Mouse (Mus musculus): ENCODE measurements around the gene Atad1. TPM values are rescaled to one million over a fixed set of nuclear protein-coding genes. Genes with fewer than 3 reads are reported as not detected.
A peak's percentile ranks its signal among the peaks of the same experiment; 100 is the strongest.

The Atad1 gene
- polyA plus RNA-seq, 1 experiment = 10.4 TPM

DNA sequence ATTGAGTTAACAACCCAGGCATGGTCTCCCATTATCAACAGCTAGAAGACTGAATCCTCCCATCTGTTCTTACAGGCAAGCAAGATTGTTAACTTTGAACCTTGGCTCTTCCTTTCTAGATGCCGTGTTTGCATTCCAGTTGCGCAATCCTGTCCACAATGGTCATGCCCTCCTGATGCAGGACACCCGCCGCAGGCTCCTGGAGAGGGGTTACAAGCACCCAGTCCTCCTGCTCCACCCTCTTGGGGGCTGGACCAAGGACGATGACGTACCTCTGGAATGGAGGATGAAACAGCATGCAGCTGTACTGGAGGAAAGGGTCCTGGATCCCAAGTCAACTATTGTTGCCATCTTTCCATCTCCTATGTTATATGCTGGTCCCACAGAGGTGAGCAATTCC lies 76.7 kb downstream of the Atad1 start:
- Histone ChIP-seq H3K79me2 (ENCODE audit: control insufficient read depth, insufficient read depth) (no peaks in the 10 kb centered on the region), H3ac (ENCODE audit: control insufficient read depth, insufficient read length, low read depth) (no peak overlapping the region), H3K4me3 (ENCODE audit: insufficient read depth, poor library complexity, severe bottlenecking) (no peak overlapping the region), H3K27me3 (ENCODE audit: control insufficient read depth, insufficient read depth, insufficient read length) (no peaks in the 10 kb centered on the region), H3K36me3 (ENCODE audit: control insufficient read depth, insufficient read depth) (no peaks in the 10 kb centered on the region), H3K79me3 (ENCODE audit: low read depth) (no peaks in the 10 kb centered on the region)
- TF ChIP-seq MYOG (IDR thresholded peaks at IDR 0.05; ENCODE audit: control insufficient read depth, extremely low read depth, insufficient read length) = no peak
- no peak for TF ChIP-seq FOSL1 (IDR thresholded peaks at IDR 0.05; ENCODE audit: insufficient read depth, low read length, poor library complexity, severe bottlenecking)
- TF ChIP-seq CTCF (IDR thresholded peaks at IDR 0.05; ENCODE audit: control insufficient read depth, insufficient read depth, insufficient read length) = no peak
- no peak for TF ChIP-seq MAX (IDR thresholded peaks at IDR 0.05)
- no peak for TF ChIP-seq MYOD1 (IDR thresholded peaks at IDR 0.05; ENCODE audit: control insufficient read depth, insufficient read length, low read depth)
- TF ChIP-seq CEBPB (IDR thresholded peaks at IDR 0.05; ENCODE audit: low read depth) = peak; percentile 56
- no peak for TF ChIP-seq USF1 (IDR thresholded peaks at IDR 0.05; ENCODE audit: low read depth)

DNA sequence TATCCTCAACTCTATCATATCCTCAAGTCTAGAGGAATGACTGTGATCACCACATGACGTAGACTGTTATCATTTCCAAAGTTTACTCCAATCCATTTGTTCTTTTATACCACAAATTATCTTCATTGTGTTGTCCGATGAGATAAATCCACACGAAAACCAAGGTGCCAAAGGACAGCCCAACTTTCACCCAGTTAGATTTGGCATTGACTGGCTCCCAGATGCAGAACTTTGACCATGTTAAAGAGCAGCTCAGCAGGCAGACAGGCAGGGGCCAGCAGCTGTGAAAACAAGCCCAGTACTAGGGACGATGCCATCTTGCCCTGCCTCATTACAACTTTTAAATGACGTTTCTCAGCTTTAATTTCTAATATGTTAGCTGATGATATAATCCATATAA lies 80.2 kb downstream of the Atad1 start:
- H3K79me3 ChIP-seq (ENCODE audit: low read depth) = no peaks in the 10 kb centered on the region
- TF ChIP-seq MYOG (IDR thresholded peaks at IDR 0.05; ENCODE audit: control insufficient read depth, extremely low read depth, insufficient read length) (no peak), CEBPB (IDR thresholded peaks at IDR 0.05; ENCODE audit: low read depth) (no peak), USF1 (IDR thresholded peaks at IDR 0.05; ENCODE audit: low read depth) (no peak), MAX (IDR thresholded peaks at IDR 0.05) (no peak), MYOD1 (IDR thresholded peaks at IDR 0.05; ENCODE audit: control insufficient read depth, insufficient read length, low read depth) (no peak), CTCF (IDR thresholded peaks at IDR 0.05; ENCODE audit: control insufficient read depth, insufficient read depth, insufficient read length) (no peak), FOSL1 (IDR thresholded peaks at IDR 0.05; ENCODE audit: insufficient read depth, low read length, poor library complexity, severe bottlenecking) (no peak)
- no peaks in the 10 kb centered on the region for H3K36me3 ChIP-seq (ENCODE audit: control insufficient read depth, insufficient read depth)
- H3K4me3 ChIP-seq (ENCODE audit: insufficient read depth, poor library complexity, severe bottlenecking) = no peak overlapping the region
- no peaks in the 10 kb centered on the region for H3K79me2 ChIP-seq (ENCODE audit: control insufficient read depth, insufficient read depth)
- no peak overlapping the region for H3ac ChIP-seq (ENCODE audit: control insufficient read depth, insufficient read length, low read depth)
- no peaks in the 10 kb centered on the region for H3K27me3 ChIP-seq (ENCODE audit: control insufficient read depth, insufficient read depth, insufficient read length)

GRCm38 (mm10) chr19:32653630-32654362 lies 85.8 kb downstream of the Atad1 start:
- no peak overlapping the region for H3ac ChIP-seq (ENCODE audit: control insufficient read depth, insufficient read length, low read depth)
- H3K79me2 ChIP-seq (ENCODE audit: control insufficient read depth, insufficient read depth) = no peaks in the 10 kb centered on the region
- H3K79me3 ChIP-seq (ENCODE audit: low read depth) = no peaks in the 10 kb centered on the region
- no peaks in the 10 kb centered on the region for H3K27me3 ChIP-seq (ENCODE audit: control insufficient read depth, insufficient read depth, insufficient read length)
- no peak overlapping the region for H3K4me3 ChIP-seq (ENCODE audit: insufficient read depth, poor library complexity, severe bottlenecking)
- TF ChIP-seq CTCF (IDR thresholded peaks at IDR 0.05; ENCODE audit: control insufficient read depth, insufficient read depth, insufficient read length) = no peak
- TF ChIP-seq MYOD1 (IDR thresholded peaks at IDR 0.05; ENCODE audit: control insufficient read depth, insufficient read length, low read depth) = no peak
- TF ChIP-seq FOSL1 (IDR thresholded peaks at IDR 0.05; ENCODE audit: insufficient read depth, low read length, poor library complexity, severe bottlenecking) = no peak
- TF ChIP-seq MAX (IDR thresholded peaks at IDR 0.05) = no peak
- no peak for TF ChIP-seq USF1 (IDR thresholded peaks at IDR 0.05; ENCODE audit: low read depth)
- no peaks in the 10 kb centered on the region for H3K36me3 ChIP-seq (ENCODE audit: control insufficient read depth, insufficient read depth)

DNA sequence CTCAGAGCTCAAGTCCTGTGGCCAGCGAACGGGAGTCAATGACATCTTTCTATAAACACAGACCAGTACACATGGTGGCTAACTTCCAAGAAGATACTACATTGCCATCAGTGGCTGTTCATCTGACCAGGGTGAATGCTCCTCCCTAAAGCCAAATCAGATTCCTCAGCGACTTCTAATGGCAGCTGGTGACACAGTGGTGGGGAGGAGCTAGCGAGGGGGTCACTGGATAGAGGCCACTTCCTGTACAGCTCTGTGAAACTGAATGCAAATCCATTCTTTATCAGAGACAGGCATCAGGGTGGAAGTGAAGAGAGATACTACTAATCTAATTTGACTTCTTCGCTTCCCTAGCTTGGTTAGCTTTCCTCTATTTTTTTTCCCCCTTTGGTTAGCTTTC lies 86.5 kb downstream of the Atad1 start:
- Histone ChIP-seq H3K79me2 (ENCODE audit: control insufficient read depth, insufficient read depth) (no peaks in the 10 kb centered on the region), H3K79me3 (ENCODE audit: low read depth) (no peaks in the 10 kb centered on the region), H3K36me3 (ENCODE audit: control insufficient read depth, insufficient read depth) (no peaks in the 10 kb centered on the region), H3K4me3 (ENCODE audit: insufficient read depth, poor library complexity, severe bottlenecking) (no peak overlapping the region), H3ac (ENCODE audit: control insufficient read depth, insufficient read length, low read depth) (no peak overlapping the region), H3K27me3 (ENCODE audit: control insufficient read depth, insufficient read depth, insufficient read length) (no peaks in the 10 kb centered on the region)
- TF ChIP-seq CEBPB (IDR thresholded peaks at IDR 0.05; ENCODE audit: low read depth) (no peak), CTCF (IDR thresholded peaks at IDR 0.05; ENCODE audit: control insufficient read depth, insufficient read depth, insufficient read length) (no peak), MYOD1 (IDR thresholded peaks at IDR 0.05; ENCODE audit: control insufficient read depth, insufficient read length, low read depth) (no peak), USF1 (IDR thresholded peaks at IDR 0.05; ENCODE audit: low read depth) (no peak), MAX (IDR thresholded peaks at IDR 0.05) (no peak), FOSL1 (IDR thresholded peaks at IDR 0.05; ENCODE audit: insufficient read depth, low read length, poor library complexity, severe bottlenecking) (no peak), MYOG (IDR thresholded peaks at IDR 0.05; ENCODE audit: control insufficient read depth, extremely low read depth, insufficient read length) (no peak)

GRCm38 (mm10) chr19:32651046-32651445 lies 88.5 kb downstream of the Atad1 start:
- no peak overlapping the region for H3K4me3 ChIP-seq (ENCODE audit: insufficient read depth, poor library complexity, severe bottlenecking)
- no peaks in the 10 kb centered on the region for H3K79me3 ChIP-seq (ENCODE audit: low read depth)
- no peaks in the 10 kb centered on the region for H3K27me3 ChIP-seq (ENCODE audit: control insufficient read depth, insufficient read depth, insufficient read length)
- H3ac ChIP-seq (ENCODE audit: control insufficient read depth, insufficient read length, low read depth) = no peak overlapping the region
- H3K79me2 ChIP-seq (ENCODE audit: control insufficient read depth, insufficient read depth) = no peaks in the 10 kb centered on the region
- TF ChIP-seq MYOG (IDR thresholded peaks at IDR 0.05; ENCODE audit: control insufficient read depth, extremely low read depth, insufficient read length) (no peak), FOSL1 (IDR thresholded peaks at IDR 0.05; ENCODE audit: insufficient read depth, low read length, poor library complexity, severe bottlenecking) (no peak), CTCF (IDR thresholded peaks at IDR 0.05; ENCODE audit: control insufficient read depth, insufficient read depth, insufficient read length) (no peak), USF1 (IDR thresholded peaks at IDR 0.05; ENCODE audit: low read depth) (no peak), CEBPB (IDR thresholded peaks at IDR 0.05; ENCODE audit: low read depth) (no peak), MAX (IDR thresholded peaks at IDR 0.05) (no peak), MYOD1 (IDR thresholded peaks at IDR 0.05; ENCODE audit: control insufficient read depth, insufficient read length, low read depth) (no peak)
- H3K36me3 ChIP-seq (ENCODE audit: control insufficient read depth, insufficient read depth) = no peaks in the 10 kb centered on the region

Measured in C2C12 (cell line).